8 mouse cellular contexts compared by ENCODE assay signal in genomic region chr11:51635127-51635524, GRCm38 (mm10). TPM values are rescaled to one million over a fixed set of nuclear protein-coding genes. Genes with fewer than 3 reads are reported as not detected.
DNase-seq lines count a peak whose midpoint lies in the region; ATAC-seq and TF ChIP-seq lines count a peak whose summit lies in the region.

No protein-coding gene starts in this region.

- 8% methylated on average over 6 of the region's 6 CpGs for WGBS in spleen, adult 2 months
- 20% methylated on average over 6 of the region's 6 CpGs for WGBS in limb, embryonic 15.5 days
- WGBS in stomach, embryonic 15.5 days = 12% methylated on average over 6 of the region's 6 CpGs

- H3K27ac ChIP-seq in spleen, adult 2 months (ENCODE audit: insufficient read depth, low read length) = peak overlapping the region; percentile 92
- peak overlapping the region; percentile 88 for H3K27ac ChIP-seq in limb, embryonic 15.5 days
- peak overlapping the region; percentile 82 for H3K27ac ChIP-seq in stomach, embryonic 15.5 days

- peaks cover 54% of the 10 kb centered on the region for H3K4me1 ChIP-seq in erythroblast, embryonic 14.5 days (ENCODE audit: control insufficient read depth)
- H3K4me1 ChIP-seq in spleen, adult 2 months (ENCODE audit: control insufficient read depth, insufficient read depth, insufficient read length) = peaks cover 12% of the 10 kb centered on the region; the same call in 1 of the 2 replicates
- H3K4me1 ChIP-seq in limb, embryonic 15.5 days = peaks cover 39% of the 10 kb centered on the region
- H3K4me1 ChIP-seq in stomach, embryonic 15.5 days = peaks cover 21% of the 10 kb centered on the region; the same call in 1 of the 2 replicates

- peak overlapping the region; percentile 80 for H3K4me2 ChIP-seq in limb, embryonic 15.5 days
- peak overlapping the region; percentile 82 for H3K4me2 ChIP-seq in stomach, embryonic 15.5 days

- peak overlapping the region; percentile 66 for H3K9ac ChIP-seq in limb, embryonic 15.5 days
- peak overlapping the region; percentile 69; the same call in 1 of the 2 replicates for H3K9ac ChIP-seq in stomach, embryonic 15.5 days

- H3K9me3 ChIP-seq in erythroblast, embryonic 14.5 days (ENCODE audit: control insufficient read depth, low read length) = no peaks in the 10 kb centered on the region
- no peaks in the 10 kb centered on the region for H3K9me3 ChIP-seq in limb, embryonic 15.5 days
- no peaks in the 10 kb centered on the region for H3K9me3 ChIP-seq in stomach, embryonic 15.5 days

- peak overlapping the region; percentile 91 for H3K4me3 ChIP-seq in erythroblast, embryonic 14.5 days (replicated peaks)
- H3K4me3 ChIP-seq in spleen, adult 2 months (ENCODE audit: extremely low read depth, insufficient read depth, insufficient read length) = peak overlapping the region; percentile 61
- H3K4me3 ChIP-seq in limb, embryonic 15.5 days = peak overlapping the region; percentile 60
- peak overlapping the region; percentile 74 for H3K4me3 ChIP-seq in stomach, embryonic 15.5 days (replicated peaks)

- no peak for TF ChIP-seq CTCF in spleen, adult 2 months (IDR thresholded peaks at IDR 0.05; ENCODE audit: extremely low read depth, insufficient read depth, insufficient read length, insufficient replicate concordance)

- H3K36me3 ChIP-seq in erythroblast, embryonic 14.5 days (ENCODE audit: control insufficient read depth) = peaks cover 19% of the 10 kb centered on the region
- H3K36me3 ChIP-seq in spleen, adult 2 months (ENCODE audit: control insufficient read depth, insufficient read depth, low read length) = no peaks in the 10 kb centered on the region
- no peaks in the 10 kb centered on the region for H3K36me3 ChIP-seq in limb, embryonic 15.5 days
- no peaks in the 10 kb centered on the region for H3K36me3 ChIP-seq in stomach, embryonic 15.5 days

- no peak for TF ChIP-seq POLR2A in spleen, adult 2 months (IDR thresholded peaks at IDR 0.05; ENCODE audit: low read depth, low read length)

- peaks cover 8% of the 10 kb centered on the region for H3K27me3 ChIP-seq in erythroblast, embryonic 14.5 days (ENCODE audit: control insufficient read depth)
- no peaks in the 10 kb centered on the region for H3K27me3 ChIP-seq in spleen, adult 2 months (ENCODE audit: control insufficient read depth, insufficient read depth, low read length)
- no peaks in the 10 kb centered on the region for H3K27me3 ChIP-seq in limb, embryonic 15.5 days
- no peaks in the 10 kb centered on the region for H3K27me3 ChIP-seq in stomach, embryonic 15.5 days (replicated peaks)

- no peak for ATAC-seq in erythroblast, adult 5-6 weeks (replicated peaks; ENCODE audit: low FRiP score, poor library complexity, severe bottlenecking)
- no peak for ATAC-seq in limb, embryonic 15.5 days (ENCODE audit: insufficient number of reproducible peaks, low FRiP score, low TSS enrichment, low read depth)
- no peak for ATAC-seq in stomach, embryonic 15.5 days (ENCODE audit: insufficient read depth, low FRiP score, low read depth)

- no peak for DNase-seq in spleen, adult 2 months (ENCODE audit: low read depth in 1 of 2, low spot score in 2 of 2)
- no peak for DNase-seq in spleen, postnatal 14 days (ENCODE audit: low spot score in 2 of 2)
- no peak for DNase-seq in embryo, embryonic 11 days
- no peak for DNase-seq in right cerebral cortex, postnatal 10 days (ENCODE audit: low spot score in 2 of 2)

RNA-seq across cellular contexts. Expression of gene Rmnd5b, which starts 0.6 kb away (rescaled TPM):
- polyA plus RNA-seq in erythroblast, embryonic 14.5 days (2012) = 1.4 and 1.5 TPM in 2 replicates
- 17.3 and 18.6 TPM in 2 replicates for total RNA-seq in erythroblast, adult 5-6 weeks (2015; ENCODE audit: low replicate concordance)
- total RNA-seq in erythroblast, adult 5-6 weeks (2017; ENCODE audit: low replicate concordance) = 3.6 and 3.9 TPM in 2 replicates
- 71.2 and 87.4 TPM in 2 replicates for polyA plus RNA-seq in spleen, adult 2 months (2012; rRNA removed)
- 53.2 and 59.8 TPM in 2 replicates for polyA plus RNA-seq in limb, embryonic 15.5 days (2015; fragmentation: Nextera tagmentation; extraction: Ambion mirVana)
- 39.9 and 43.6 TPM in 2 replicates for polyA plus RNA-seq in stomach, embryonic 15.5 days (2015; fragmentation: Nextera tagmentation; extraction: Ambion mirVana)

RNA-seq across cellular contexts. Expression of gene N4bp3, which starts 15.5 kb away (rescaled TPM):
- 0.03 TPM in 2 replicates for polyA plus RNA-seq in erythroblast, embryonic 14.5 days (2012)
- 1.0 TPM in 1 of 2 replicates, not detected in the other for total RNA-seq in erythroblast, adult 5-6 weeks (2015; ENCODE audit: low replicate concordance)
- not detected in 2 replicates for total RNA-seq in erythroblast, adult 5-6 weeks (2017; ENCODE audit: low replicate concordance)
- polyA plus RNA-seq in spleen, adult 2 months (2012; rRNA removed) = 11.3 and 14.7 TPM in 2 replicates
- polyA plus RNA-seq in limb, embryonic 15.5 days (2015; fragmentation: Nextera tagmentation; extraction: Ambion mirVana) = 35.7 and 44.4 TPM in 2 replicates
- 19.8 and 21.5 TPM in 2 replicates for polyA plus RNA-seq in stomach, embryonic 15.5 days (2015; fragmentation: Nextera tagmentation; extraction: Ambion mirVana)

RNA-seq across cellular contexts. Expression of gene Nhp2, which starts 15.6 kb away (rescaled TPM):
- polyA plus RNA-seq in erythroblast, embryonic 14.5 days (2012) = 7.4 and 8.9 TPM in 2 replicates
- total RNA-seq in erythroblast, adult 5-6 weeks (2015; ENCODE audit: low replicate concordance) = 7.5 and 27.6 TPM in 2 replicates
- 19.2 and 23.3 TPM in 2 replicates for total RNA-seq in erythroblast, adult 5-6 weeks (2017; ENCODE audit: low replicate concordance)
- polyA plus RNA-seq in spleen, adult 2 months (2012; rRNA removed) = 34.3 and 41.2 TPM in 2 replicates
- 147 and 149 TPM in 2 replicates for polyA plus RNA-seq in limb, embryonic 15.5 days (2015; fragmentation: Nextera tagmentation; extraction: Ambion mirVana)
- 153 and 155 TPM in 2 replicates for polyA plus RNA-seq in stomach, embryonic 15.5 days (2015; fragmentation: Nextera tagmentation; extraction: Ambion mirVana)

RNA-seq across cellular contexts. Expression of gene D930048N14Rik, which starts 15.6 kb away (rescaled TPM):
- polyA plus RNA-seq in erythroblast, embryonic 14.5 days (2012) = not detected in 2 replicates
- total RNA-seq in erythroblast, adult 5-6 weeks (2015; ENCODE audit: low replicate concordance) = 0.84 TPM in 1 of 2 replicates, not detected in the other
- not detected in 2 replicates for total RNA-seq in erythroblast, adult 5-6 weeks (2017; ENCODE audit: low replicate concordance)
- 3.4 and 5.0 TPM in 2 replicates for polyA plus RNA-seq in spleen, adult 2 months (2012; rRNA removed)
- 4.2 and 4.9 TPM in 2 replicates for polyA plus RNA-seq in limb, embryonic 15.5 days (2015; fragmentation: Nextera tagmentation; extraction: Ambion mirVana)
- 3.6 and 4.3 TPM in 2 replicates for polyA plus RNA-seq in stomach, embryonic 15.5 days (2015; fragmentation: Nextera tagmentation; extraction: Ambion mirVana)

RNA-seq across cellular contexts. Expression of gene Hnrnpab, which starts 28.5 kb away (rescaled TPM):
- polyA plus RNA-seq in erythroblast, embryonic 14.5 days (2012) = 59.0 and 82.9 TPM in 2 replicates
- 140 and 157 TPM in 2 replicates for total RNA-seq in erythroblast, adult 5-6 weeks (2015; ENCODE audit: low replicate concordance)
- 174 and 180 TPM in 2 replicates for total RNA-seq in erythroblast, adult 5-6 weeks (2017; ENCODE audit: low replicate concordance)
- polyA plus RNA-seq in spleen, adult 2 months (2012; rRNA removed) = 146 and 314 TPM in 2 replicates
- polyA plus RNA-seq in limb, embryonic 15.5 days (2015; fragmentation: Nextera tagmentation; extraction: Ambion mirVana) = 267 and 339 TPM in 2 replicates
- polyA plus RNA-seq in stomach, embryonic 15.5 days (2015; fragmentation: Nextera tagmentation; extraction: Ambion mirVana) = 402 and 413 TPM in 2 replicates

Comparison
In these comparisons a context has a peak if more than half of its experiments do, and no peak if none do; other contexts are left out.
1. RNA of gene Rmnd5b, which starts 0.6 kb away (polyA plus RNA-seq): 71.2 to 87.4 TPM in spleen, adult 2 months, 53.2 to 59.8 TPM in limb, embryonic 15.5 days and 39.9 to 43.6 TPM in stomach, embryonic 15.5 days; 1.4 to 1.5 TPM in erythroblast, embryonic 14.5 days; every median in the first group is over 10 times any median in the second.
2. RNA of gene N4bp3, which starts 15.5 kb away (polyA plus RNA-seq): 35.7 to 44.4 TPM in limb, embryonic 15.5 days, 19.8 to 21.5 TPM in stomach, embryonic 15.5 days and 11.3 to 14.7 TPM in spleen, adult 2 months; 0.03 TPM in erythroblast, embryonic 14.5 days; every median in the first group is over 10 times any median in the second.
3. Peak in every context shown above with its lines, with median percentiles within 50 percentile points of each other: H3K4me3 ChIP-seq and H3K27ac ChIP-seq.